Mouse (Mus musculus) forebrain, postnatal 0 days (tissue): ENCODE measurements around the gene Ugt1a6a. TPM values are rescaled to one million over a fixed set of nuclear protein-coding genes. Genes with fewer than 3 reads are reported as not detected.
A peak's percentile ranks its signal among the peaks of the same experiment; 100 is the strongest.

Experiments used
- ATAC-seq: fragments of 200-750 bp; cut with Nextera tagmentation; 2 replicates; pipeline ENCODE4 v1.8.0; 2017; ENCODE audit warnings: mild to moderate bottlenecking, moderate library complexity
- DNase-seq: peaks from one replicate; pipeline ENCODE4 v3.0.0-alpha.2; 2015
- H3K27ac ChIP-seq: fragments of 300-500 bp; sonication (generic); 2 replicates; pipeline ENCODE4 v1.5.1; 2014; ENCODE audit warnings: low read depth, mild to moderate bottlenecking, antibody characterized with exemption, low read length, moderate library complexity, mixed read lengths
- H3K27me3 ChIP-seq: fragments of 300-500 bp; sonication (generic); 2 replicates; pipeline ENCODE4 v1.6.1; 2014; ENCODE audit warnings: mild to moderate bottlenecking, low read length, mixed read lengths; ENCODE audit not compliant: insufficient read depth
- H3K36me3 ChIP-seq: fragments of 300-500 bp; sonication (generic); 2 replicates; pipeline ENCODE4 v1.6.1; 2014; ENCODE audit warnings: mild to moderate bottlenecking, moderate library complexity; ENCODE audit not compliant: insufficient read depth
- H3K4me1 ChIP-seq: fragments of 300-500 bp; sonication (generic); 2 replicates; pipeline ENCODE4 v1.6.1; 2014; ENCODE audit warnings: antibody characterized with exemption; ENCODE audit not compliant: insufficient read depth
- H3K4me2 ChIP-seq: fragments of 300-500 bp; sonication (generic); 2 replicates; pipeline ENCODE4 v1.6.1; 2014; ENCODE audit warnings: low read depth, mild to moderate bottlenecking, moderate library complexity
- H3K4me3 ChIP-seq: fragments of 300-500 bp; sonication (generic); 2 replicates; pipeline ENCODE4 v1.5.1; 2014; ENCODE audit warnings: low read depth, low read length, mixed read lengths
- H3K9ac ChIP-seq: fragments of 300-500 bp; sonication (generic); 2 replicates; pipeline ENCODE4 v1.6.1; 2014; ENCODE audit warnings: mild to moderate bottlenecking
- H3K9me3 ChIP-seq: fragments of 300-500 bp; sonication (generic); 2 replicates; pipeline ENCODE4 v1.6.1; 2016; ENCODE audit warnings: low read length
- CTCF ChIP-seq: sonication (generic); IDR thresholded peaks from 2 replicates; pipeline ENCODE4 v1.5.1; 2016; ENCODE audit warnings: antibody characterized with exemption, control low read depth, low read depth
- whole genome bisulfite sequencing: fragments of 180-500 bp; shearing (Covaris S2); extraction: QIAGEN DNeasy Blood & Tissue Kit; methylation state at CpG from one replicate; pipeline ENCODE4 v1.1.7; 2014; 5-methylcytosine and 5-hydroxymethylcytosine counted together
- polyA plus RNA-seq: library from polyadenylated mRNA; unstranded; fragments of >200 nt; fragmentation: Nextera tagmentation; extraction: Ambion mirVana; gene quantifications from 2 replicates; pipeline ENCODE4 v1.2.1, GENCODE M21; 2015
- total RNA-seq: library from RNA; depleted of rRNA; stranded (reverse); fragments of >200 nt; gene quantifications from 2 replicates; pipeline ENCODE4 v1.2.3, GENCODE M21; 2014

Ugt1a6a gene
- total and polyA plus RNA-seq, 2 experiments from 2014 or later = 2.0 to 5.1 TPM

DNA sequence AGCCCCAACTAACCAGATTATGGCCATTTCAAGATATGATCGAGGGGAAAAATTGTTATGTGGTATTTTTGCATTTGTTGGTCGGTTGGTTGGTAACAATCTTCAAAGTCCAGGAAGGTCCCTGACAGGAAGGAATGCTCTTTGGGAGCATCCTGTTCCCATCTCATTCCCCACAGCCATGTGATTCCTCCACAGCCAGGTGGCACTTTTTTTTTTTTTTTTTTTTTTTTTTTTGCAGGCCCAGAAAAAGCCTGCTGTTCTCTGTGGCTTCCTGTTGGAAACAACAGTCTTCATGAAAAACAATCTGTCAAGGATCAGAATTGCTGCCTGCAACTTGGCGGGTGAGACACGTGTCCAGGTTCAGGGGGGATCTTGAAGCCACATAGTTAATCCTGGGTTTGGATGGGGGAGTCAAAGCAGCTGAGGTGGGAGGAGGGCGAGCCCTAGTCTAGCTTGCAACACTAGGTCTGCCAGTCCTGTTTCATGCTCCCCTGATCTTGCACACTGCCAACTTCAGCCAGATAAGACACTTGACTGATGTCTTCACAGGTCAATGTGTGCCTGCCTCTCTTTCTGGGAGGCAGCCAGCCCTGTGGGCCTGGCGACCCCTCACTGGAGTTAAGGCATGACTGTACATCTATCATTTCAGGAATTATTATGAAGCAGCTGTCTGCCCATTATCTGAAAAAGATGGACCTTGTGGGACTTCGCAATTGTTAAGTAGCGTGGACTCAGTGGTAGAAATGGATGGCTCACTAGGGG lies 124.5 kb downstream of the Ugt1a6a start:
- DNase-seq = no peak
- Histone ChIP-seq H3K4me1 (no peaks in the 10 kb centered on the region), H3K27me3 (no peaks in the 10 kb centered on the region), H3K4me3 (no peak overlapping the region), H3K9ac (peak overlapping the region; percentile 0; the same call in 1 of the 2 replicates), H3K27ac (no peak overlapping the region), H3K9me3 (peaks cover 40% of the 10 kb centered on the region), H3K36me3 (peaks cover 50% of the 10 kb centered on the region), H3K4me2 (no peak overlapping the region)
- WGBS = 81% methylated on average over 8 of the region's 8 CpGs
- ATAC-seq = 0 out of 2 replicates have a peak, but pooled peaks have one; percentile 1
- no peak for TF ChIP-seq CTCF

DNA sequence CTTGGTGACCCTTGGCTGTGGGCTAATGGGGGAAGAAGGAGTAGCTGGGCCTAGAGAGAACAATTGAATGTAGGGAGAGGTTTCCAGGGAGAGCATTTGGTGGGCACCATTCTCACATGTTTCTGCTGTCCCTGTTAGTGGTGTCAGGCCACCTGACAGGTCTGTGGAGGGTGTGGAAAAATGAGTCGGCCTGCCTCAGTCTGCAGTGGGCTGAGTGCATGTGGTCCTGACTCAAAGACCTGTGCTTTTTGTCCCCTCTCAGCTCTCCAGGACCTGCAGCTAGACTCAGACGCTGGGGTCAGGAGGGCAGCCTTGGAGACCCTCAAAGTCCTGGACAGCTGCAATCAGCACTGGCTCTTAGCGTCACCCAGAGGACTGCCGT lies 125.0 kb downstream of the Ugt1a6a start:
- H3K9me3 ChIP-seq = peaks cover 35% of the 10 kb centered on the region
- no peak overlapping the region for H3K4me2 ChIP-seq
- 79% methylated on average over 4 of the region's 4 CpGs for WGBS
- TF ChIP-seq CTCF = no peak
- H3K27ac ChIP-seq = no peak overlapping the region
- H3K4me3 ChIP-seq = no peak overlapping the region
- DNase-seq (no peak), ATAC-seq (0 out of 2 replicates have a peak, but pooled peaks have one; percentile 2)
- peaks cover 56% of the 10 kb centered on the region for H3K36me3 ChIP-seq
- no peaks in the 10 kb centered on the region for H3K4me1 ChIP-seq
- no peak overlapping the region for H3K9ac ChIP-seq
- no peaks in the 10 kb centered on the region for H3K27me3 ChIP-seq

DNA sequence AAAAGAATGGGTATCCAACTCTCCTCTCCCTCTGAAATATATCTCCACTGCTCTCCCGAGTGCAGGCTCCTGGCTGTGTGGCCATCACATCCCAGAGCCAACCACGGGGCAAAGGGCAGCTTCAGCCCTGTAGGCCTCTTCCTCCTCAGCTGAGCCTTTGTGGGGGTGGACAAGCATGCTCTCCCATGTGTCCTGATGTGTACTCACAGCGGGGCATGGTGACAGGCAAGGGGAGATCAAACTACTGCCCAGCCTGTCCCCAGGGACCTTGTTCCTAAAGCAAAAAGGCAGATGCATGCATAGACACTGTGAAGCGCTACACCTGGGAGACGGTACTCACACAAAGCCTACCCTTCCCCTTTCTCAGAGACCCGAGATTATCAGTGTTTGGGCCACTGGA lies 125.5 kb downstream of the Ugt1a6a start:
- Histone ChIP-seq H3K4me1 (no peaks in the 10 kb centered on the region), H3K9ac (no peak overlapping the region), H3K27ac (no peak overlapping the region), H3K27me3 (no peaks in the 10 kb centered on the region), H3K4me2 (no peak overlapping the region), H3K36me3 (peaks cover 61% of the 10 kb centered on the region), H3K4me3 (no peak overlapping the region), H3K9me3 (peaks cover 30% of the 10 kb centered on the region)
- 79% methylated on average over 6 of the region's 6 CpGs for WGBS
- TF ChIP-seq CTCF = no peak
- ATAC-seq (no peak), DNase-seq (no peak)

GRCm38 (mm10) chr1:88260604-88261377 lies 126.2 kb downstream of the Ugt1a6a start:
- no peaks in the 10 kb centered on the region for H3K27me3 ChIP-seq
- WGBS = 84% methylated on average over 10 of the region's 10 CpGs
- DNase-seq = no peak
- H3K4me3 ChIP-seq = no peak overlapping the region
- no peak overlapping the region for H3K27ac ChIP-seq
- peaks cover 23% of the 10 kb centered on the region for H3K9me3 ChIP-seq
- H3K36me3 ChIP-seq = peaks cover 67% of the 10 kb centered on the region
- no peaks in the 10 kb centered on the region for H3K4me1 ChIP-seq
- 0 out of 2 replicates have a peak, but pooled peaks have one; percentile 4 for TF ChIP-seq CTCF
- H3K9ac ChIP-seq = no peak overlapping the region
- H3K4me2 ChIP-seq = no peak overlapping the region
- ATAC-seq = no peak

DNA sequence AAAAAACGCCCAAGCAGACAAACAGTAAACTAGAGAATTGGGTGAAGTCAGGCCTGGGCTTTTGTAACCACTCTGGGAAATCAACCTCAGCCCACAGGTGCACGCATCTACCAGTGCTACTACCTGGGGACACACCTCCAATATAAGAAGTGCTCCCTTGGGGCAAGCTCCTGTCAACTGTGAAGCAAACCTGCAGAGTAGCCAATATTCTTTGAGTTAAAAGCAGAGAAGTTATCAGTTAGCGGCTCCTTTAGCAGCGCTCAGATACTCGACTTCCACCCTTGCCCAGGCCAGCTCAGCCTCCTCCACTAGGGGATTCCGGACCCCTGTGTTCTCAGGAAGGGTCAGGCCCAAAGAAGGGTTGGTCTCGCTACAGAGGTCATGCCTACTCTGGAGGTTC lies 127.1 kb downstream of the Ugt1a6a start:
- Histone ChIP-seq H3K4me2 (no peak overlapping the region), H3K27me3 (no peaks in the 10 kb centered on the region), H3K9me3 (peaks cover 14% of the 10 kb centered on the region), H3K27ac (no peak overlapping the region), H3K4me3 (no peak overlapping the region), H3K4me1 (no peaks in the 10 kb centered on the region), H3K9ac (no peak overlapping the region), H3K36me3 (peaks cover 77% of the 10 kb centered on the region)
- 88% methylated on average over 7 of the region's 7 CpGs for WGBS
- TF ChIP-seq CTCF = peak; percentile 24
- ATAC-seq = no peak
- no peak for DNase-seq

- no peak for ATAC-seq
- Histone ChIP-seq H3K4me2 (no peak overlapping the region), H3K27ac (no peak overlapping the region), H3K9me3 (peaks cover 8% of the 10 kb centered on the region), H3K4me1 (no peaks in the 10 kb centered on the region), H3K36me3 (peaks cover 82% of the 10 kb centered on the region), H3K9ac (no peak overlapping the region), H3K27me3 (no peaks in the 10 kb centered on the region), H3K4me3 (no peak overlapping the region)
- 81% methylated on average over 4 of the region's 4 CpGs for WGBS
- no peak for TF ChIP-seq CTCF
- peak; percentile 45 for DNase-seq
Observed at GRCm38 (mm10) chr1:88262255-88262654, 127.6 kb downstream of the Ugt1a6a start.

- H3K4me1 ChIP-seq = no peaks in the 10 kb centered on the region
- H3K36me3 ChIP-seq = peaks cover 89% of the 10 kb centered on the region
- WGBS = 77% methylated on average over 6 of the region's 6 CpGs
- no peak overlapping the region for H3K27ac ChIP-seq
- no peaks in the 10 kb centered on the region for H3K27me3 ChIP-seq
- no peak overlapping the region for H3K9ac ChIP-seq
- no peak for ATAC-seq
- TF ChIP-seq CTCF = no peak
- H3K4me3 ChIP-seq = no peak overlapping the region
- no peak overlapping the region for H3K4me2 ChIP-seq
- peaks cover 1% of the 10 kb centered on the region; the same call in 1 of the 2 replicates for H3K9me3 ChIP-seq
- no peak for DNase-seq
Observed at GRCm38 (mm10) chr1:88262961-88263360, 128.4 kb downstream of the Ugt1a6a start.
